Mouse (Mus musculus): ENCODE measurements around the gene Mfsd4b5. TPM values are rescaled to one million over a fixed set of nuclear protein-coding genes. Genes with fewer than 3 reads are reported as not detected.
"Not testable (repeated sequence)": the region's sequence is repeated elsewhere in the genome, so short reads cannot be mapped to it uniquely, and the experiment has no call there.

The Mfsd4b5 gene
- polyA plus RNA-seq, 1 experiment, result not detected

GRCm38 (mm10) chr10:40020401-40020800 lies 34.0 kb upstream of the Mfsd4b5 start:
- Histone ChIP-seq H3K4me1 (ENCODE audit: control insufficient read depth) (peaks cover 8% of the 10 kb centered on the region), H3K4me3 (replicated peaks) (no peak overlapping the region), H3K27me3 (ENCODE audit: control insufficient read depth) (peaks cover 43% of the 10 kb centered on the region), H3K9me3 (ENCODE audit: control insufficient read depth, low read length) (no peaks in the 10 kb centered on the region), H3K36me3 (ENCODE audit: control insufficient read depth) (no peaks in the 10 kb centered on the region)
- no peak for TF ChIP-seq TAL1 (IDR thresholded peaks at IDR 0.05; ENCODE audit: low read length)
- no peak for TF ChIP-seq GATA1 (IDR thresholded peaks at IDR 0.05; ENCODE audit: low read length)

GRCm38 (mm10) chr10:40019492-40019891 lies 33.0 kb upstream of the Mfsd4b5 start:
- no peak overlapping the region for H3K4me3 ChIP-seq (replicated peaks)
- TF ChIP-seq TAL1 (IDR thresholded peaks at IDR 0.05; ENCODE audit: low read length) (no peak), GATA1 (IDR thresholded peaks at IDR 0.05; ENCODE audit: low read length) (no peak)
- peaks cover 34% of the 10 kb centered on the region for H3K27me3 ChIP-seq (ENCODE audit: control insufficient read depth)
- no peaks in the 10 kb centered on the region for H3K36me3 ChIP-seq (ENCODE audit: control insufficient read depth)
- H3K4me1 ChIP-seq (ENCODE audit: control insufficient read depth), result no peaks in the 10 kb centered on the region
- no peaks in the 10 kb centered on the region for H3K9me3 ChIP-seq (ENCODE audit: control insufficient read depth, low read length)

- Histone ChIP-seq H3K4me1 (ENCODE audit: control insufficient read depth) (no peaks in the 10 kb centered on the region), H3K36me3 (ENCODE audit: control insufficient read depth) (no peaks in the 10 kb centered on the region), H3K9me3 (ENCODE audit: control insufficient read depth, low read length) (no peaks in the 10 kb centered on the region), H3K4me3 (replicated peaks) (no peak overlapping the region), H3K27me3 (ENCODE audit: control insufficient read depth) (peaks cover 23% of the 10 kb centered on the region)
- TF ChIP-seq GATA1 (IDR thresholded peaks at IDR 0.05; ENCODE audit: low read length) (no peak), TAL1 (IDR thresholded peaks at IDR 0.05; ENCODE audit: low read length) (no peak)
These were observed 31.9 kb upstream of the Mfsd4b5 start for GRCm38 (mm10) chr10:40018261-40018860.

GRCm38 (mm10) chr10:40009591-40009990 lies 23.1 kb upstream of the Mfsd4b5 start:
- Histone ChIP-seq H3K9me3 (ENCODE audit: control insufficient read depth, low read length) (no peaks in the 10 kb centered on the region), H3K36me3 (ENCODE audit: control insufficient read depth) (no peaks in the 10 kb centered on the region), H3K4me1 (ENCODE audit: control insufficient read depth) (no peaks in the 10 kb centered on the region), H3K27me3 (ENCODE audit: control insufficient read depth) (no peaks in the 10 kb centered on the region), H3K4me3 (replicated peaks) (no peak overlapping the region)
- TF ChIP-seq GATA1 (IDR thresholded peaks at IDR 0.05; ENCODE audit: low read length) (no peak), TAL1 (IDR thresholded peaks at IDR 0.05; ENCODE audit: low read length) (no peak)

GRCm38 (mm10) chr10:40008847-40009246 lies 22.4 kb upstream of the Mfsd4b5 start:
- not testable (repeated sequence) for H3K36me3 ChIP-seq (ENCODE audit: control insufficient read depth); H3K4me3 ChIP-seq (replicated peaks); H3K9me3 ChIP-seq (ENCODE audit: control insufficient read depth, low read length); H3K4me1 ChIP-seq (ENCODE audit: control insufficient read depth); H3K27me3 ChIP-seq (ENCODE audit: control insufficient read depth)

- Histone ChIP-seq H3K4me1 (ENCODE audit: control insufficient read depth) (no peaks in the 10 kb centered on the region), H3K36me3 (ENCODE audit: control insufficient read depth) (no peaks in the 10 kb centered on the region), H3K27me3 (ENCODE audit: control insufficient read depth) (no peaks in the 10 kb centered on the region), H3K9me3 (ENCODE audit: control insufficient read depth, low read length) (no peaks in the 10 kb centered on the region), H3K4me3 (replicated peaks) (no peak overlapping the region)
- TF ChIP-seq TAL1 (IDR thresholded peaks at IDR 0.05; ENCODE audit: low read length) (no peak), GATA1 (IDR thresholded peaks at IDR 0.05; ENCODE audit: low read length) (no peak)
These were observed 21.5 kb upstream of the Mfsd4b5 start for GRCm38 (mm10) chr10:40007953-40008352.

- no peaks in the 10 kb centered on the region for H3K36me3 ChIP-seq (ENCODE audit: control insufficient read depth)
- no peaks in the 10 kb centered on the region for H3K27me3 ChIP-seq (ENCODE audit: control insufficient read depth)
- no peak overlapping the region for H3K4me3 ChIP-seq (replicated peaks)
- no peak for TF ChIP-seq GATA1 (IDR thresholded peaks at IDR 0.05; ENCODE audit: low read length)
- no peak for TF ChIP-seq TAL1 (IDR thresholded peaks at IDR 0.05; ENCODE audit: low read length)
- no peaks in the 10 kb centered on the region for H3K4me1 ChIP-seq (ENCODE audit: control insufficient read depth)
- no peaks in the 10 kb centered on the region for H3K9me3 ChIP-seq (ENCODE audit: control insufficient read depth, low read length)
These were observed 20.5 kb upstream of the Mfsd4b5 start for GRCm38 (mm10) chr10:40006963-40007362.

GRCm38 (mm10) chr10:40000746-40001145 lies 14.3 kb upstream of the Mfsd4b5 start:
- Histone ChIP-seq H3K36me3 (ENCODE audit: control insufficient read depth) (no peaks in the 10 kb centered on the region), H3K9me3 (ENCODE audit: control insufficient read depth, low read length) (no peaks in the 10 kb centered on the region), H3K4me3 (replicated peaks) (no peak overlapping the region), H3K27me3 (ENCODE audit: control insufficient read depth) (no peaks in the 10 kb centered on the region), H3K4me1 (ENCODE audit: control insufficient read depth) (no peaks in the 10 kb centered on the region)
- TF ChIP-seq TAL1 (IDR thresholded peaks at IDR 0.05; ENCODE audit: low read length), result no peak
- TF ChIP-seq GATA1 (IDR thresholded peaks at IDR 0.05; ENCODE audit: low read length), result no peak

- no peak overlapping the region for H3K4me3 ChIP-seq (replicated peaks)
- H3K4me1 ChIP-seq (ENCODE audit: control insufficient read depth), result peaks cover 9% of the 10 kb centered on the region
- peaks cover 4% of the 10 kb centered on the region; the same call in 1 of the 2 replicates for H3K9me3 ChIP-seq (ENCODE audit: control insufficient read depth, low read length)
- H3K27me3 ChIP-seq (ENCODE audit: control insufficient read depth), result no peaks in the 10 kb centered on the region
- TF ChIP-seq TAL1 (IDR thresholded peaks at IDR 0.05; ENCODE audit: low read length), result no peak
- H3K36me3 ChIP-seq (ENCODE audit: control insufficient read depth), result no peaks in the 10 kb centered on the region
These were observed 4.7 kb upstream of the Mfsd4b5 start for GRCm38 (mm10) chr10:39991155-39991554.

GRCm38 (mm10) chr10:39982604-39983003 lies 3.8 kb downstream of the Mfsd4b5 start:
- Histone ChIP-seq H3K9me3 (ENCODE audit: control insufficient read depth, low read length) (peaks cover 8% of the 10 kb centered on the region), H3K36me3 (ENCODE audit: control insufficient read depth) (no peaks in the 10 kb centered on the region), H3K4me1 (ENCODE audit: control insufficient read depth) (no peaks in the 10 kb centered on the region), H3K4me3 (replicated peaks) (no peak overlapping the region), H3K27me3 (ENCODE audit: control insufficient read depth) (no peaks in the 10 kb centered on the region)
- TF ChIP-seq GATA1 (IDR thresholded peaks at IDR 0.05; ENCODE audit: low read length) (no peak), TAL1 (IDR thresholded peaks at IDR 0.05; ENCODE audit: low read length) (no peak)

Data from erythroblast, embryonic 14.5 days (primary cell).